Mouse (Mus musculus): Measurements from ENCODE around the gene Itgb4.
A peak's percentile ranks its signal among the peaks of the same experiment; 100 is the strongest.

Itgb4 gene

GRCm38 (mm10) chr11:116028177-116028865 lies 53.8 kb downstream of the Itgb4 start:
- no peak for DNase-seq (ENCODE audit: low spot score)

- DNase-seq (ENCODE audit: low spot score) = no peak
Measured at GRCm38 (mm10) chr11:116029086-116029865, 54.8 kb downstream of the Itgb4 start.

- DNase-seq (ENCODE audit: low spot score) = peak; percentile 100
Measured at GRCm38 (mm10) chr11:116030088-116030897, 55.8 kb downstream of the Itgb4 start, which contains the start of gene Unk. TSS of gene Unk (plus strand) at chr11:116030322.

DNA sequence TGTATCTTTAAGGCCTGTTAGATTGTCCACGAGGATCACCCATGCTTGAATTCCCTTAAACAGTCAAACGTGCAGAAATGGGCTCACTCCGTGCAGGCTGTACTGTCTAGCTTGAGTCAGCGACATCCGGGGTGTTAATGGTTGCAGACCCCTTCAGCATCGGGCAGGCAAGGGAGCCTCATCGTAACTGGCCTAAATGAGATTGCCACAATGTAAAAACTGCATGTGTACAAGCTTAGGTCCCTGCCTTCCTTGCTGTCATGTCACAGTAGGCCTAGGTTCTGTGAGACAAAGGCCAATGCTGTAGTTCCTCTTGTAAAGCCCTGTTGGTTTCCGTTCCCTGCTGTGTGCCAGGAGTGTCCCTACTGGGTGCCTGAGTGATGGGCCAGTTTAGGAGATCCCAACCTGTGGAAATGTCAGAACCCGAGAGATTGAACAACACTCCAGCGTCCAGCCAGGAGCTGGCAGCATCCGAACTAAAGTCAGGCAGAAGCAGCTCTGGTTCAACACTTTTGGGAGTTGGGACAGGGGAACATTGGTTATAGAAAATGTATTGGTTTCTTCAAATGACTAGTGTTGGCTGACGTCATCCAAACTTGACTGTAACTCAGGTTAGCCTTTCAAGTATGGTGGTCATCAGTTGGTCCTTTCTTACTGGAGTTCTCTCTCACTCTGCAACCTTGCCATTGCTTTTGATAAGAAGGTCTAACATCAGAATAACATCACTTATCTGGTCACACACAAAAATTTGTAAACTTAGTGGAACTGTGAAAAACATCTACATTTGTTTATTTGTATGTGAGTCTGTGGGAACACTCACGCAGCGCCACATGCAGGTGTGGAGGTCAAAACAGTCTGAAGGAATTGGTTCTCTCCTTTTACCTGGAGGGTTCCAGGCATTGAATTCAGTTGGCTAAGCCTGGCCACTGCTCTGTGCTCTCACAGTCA lies 56.7 kb downstream of the Itgb4 start:
- DNase-seq (ENCODE audit: low spot score) = peak; percentile 58

DNA sequence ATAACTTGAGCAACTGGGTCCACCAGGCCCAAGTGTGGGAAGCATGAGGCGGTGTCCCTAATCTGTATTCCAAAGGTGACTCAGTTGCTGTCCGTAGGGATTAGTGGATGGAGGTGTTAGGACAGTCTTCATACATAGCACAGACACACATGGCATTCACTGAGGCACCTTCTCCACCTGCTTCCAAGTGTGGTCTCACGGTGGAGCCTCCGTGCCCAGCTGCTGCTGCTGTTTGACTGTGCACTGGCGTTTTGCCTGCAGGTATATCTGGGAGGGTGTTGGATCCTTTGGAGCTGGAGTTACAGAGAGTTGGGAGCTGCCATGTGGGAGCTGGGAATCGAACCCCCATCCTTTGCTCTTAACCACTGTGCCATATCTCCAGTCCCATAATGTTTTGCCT lies 60.1 kb downstream of the Itgb4 start:
- no peak for DNase-seq (ENCODE audit: low spot score)

GRCm38 (mm10) chr11:116036671-116037070 lies 62.2 kb downstream of the Itgb4 start:
- DNase-seq (ENCODE audit: low spot score) = no peak

GRCm38 (mm10) chr11:116037826-116038225 lies 63.3 kb downstream of the Itgb4 start:
- DNase-seq (ENCODE audit: low spot score) = no peak

- no peak for DNase-seq (ENCODE audit: low spot score)
Measured at GRCm38 (mm10) chr11:116040593-116040992, 66.1 kb downstream of the Itgb4 start.

DNA sequence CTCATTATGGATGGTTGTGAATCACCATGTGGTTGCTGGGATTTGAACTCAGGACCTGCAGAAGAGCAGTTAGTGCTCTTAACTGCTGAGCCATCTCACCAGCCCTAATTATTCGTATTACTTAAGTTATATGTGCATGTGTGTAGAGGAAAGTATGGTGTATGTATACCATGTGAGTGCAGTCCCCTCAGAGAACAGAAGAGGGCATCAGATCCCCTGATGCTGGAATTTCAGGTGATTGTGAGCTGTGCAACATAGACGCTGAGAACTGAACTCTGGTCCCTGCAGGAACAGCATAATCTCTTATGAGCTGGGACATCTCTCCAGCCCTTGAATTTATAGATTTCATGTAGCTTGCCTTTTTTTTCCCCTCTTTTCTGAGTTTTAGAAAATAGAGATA lies 67.3 kb downstream of the Itgb4 start:
- no peak for DNase-seq (ENCODE audit: low spot score)

DNA sequence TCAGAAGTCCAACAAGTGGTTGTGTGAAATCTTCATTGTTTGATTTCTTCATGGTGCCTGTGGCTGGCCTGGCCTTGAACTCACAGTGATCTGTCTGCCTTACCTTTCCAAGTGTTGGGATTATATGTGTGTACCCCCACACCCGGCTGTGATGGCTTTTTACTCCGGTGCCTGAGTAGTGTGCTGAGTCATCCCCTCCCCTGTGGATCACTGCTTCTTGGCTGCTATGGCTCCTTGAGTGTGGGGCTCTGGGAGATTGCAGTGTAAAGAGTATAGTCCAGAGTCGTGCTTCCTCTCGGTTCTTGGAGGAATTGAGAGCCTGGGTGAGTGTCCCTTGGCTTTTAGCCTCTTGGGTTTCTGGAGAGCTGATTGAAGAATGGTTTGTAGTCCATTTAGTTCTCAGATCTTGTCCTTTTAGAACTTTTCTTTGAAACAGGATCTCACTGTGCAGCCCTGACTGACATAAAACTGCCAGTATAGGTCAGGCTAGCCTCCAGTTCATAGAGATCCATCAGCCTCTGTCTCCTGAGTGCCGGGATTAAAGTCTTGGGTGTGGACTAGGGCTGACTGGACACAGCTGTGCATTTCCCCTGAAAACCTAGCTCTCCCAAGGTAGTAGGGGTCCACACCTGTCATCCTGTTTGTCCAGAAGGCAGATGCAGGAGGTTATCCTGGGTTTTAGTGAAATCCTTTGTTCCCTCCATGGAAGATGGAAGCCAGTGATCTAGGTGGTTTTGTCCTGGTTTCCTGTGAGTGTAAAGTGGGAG lies 68.0 kb downstream of the Itgb4 start:
- no peak for DNase-seq (ENCODE audit: low spot score)

DNA sequence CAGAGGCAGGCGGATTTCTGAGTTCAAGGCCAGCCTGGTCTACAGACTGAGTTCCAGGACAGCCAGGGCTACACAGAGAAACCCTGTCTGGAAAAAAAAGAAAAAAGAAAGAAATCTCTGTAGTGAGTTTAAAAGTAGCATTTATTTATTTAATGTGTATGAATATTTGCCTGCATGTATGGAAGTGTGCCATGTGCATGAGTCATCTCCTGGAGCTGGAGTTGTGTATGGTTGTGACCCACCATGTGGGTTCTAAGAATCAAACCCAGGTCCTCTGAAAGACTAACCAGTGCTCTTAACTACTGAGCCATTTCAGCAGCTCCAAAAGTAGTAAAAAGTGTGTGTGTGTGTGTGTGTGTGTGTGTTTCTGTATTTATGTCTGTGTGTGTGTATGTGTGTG lies 68.8 kb downstream of the Itgb4 start:
- no peak for DNase-seq (ENCODE audit: low spot score)

DNA sequence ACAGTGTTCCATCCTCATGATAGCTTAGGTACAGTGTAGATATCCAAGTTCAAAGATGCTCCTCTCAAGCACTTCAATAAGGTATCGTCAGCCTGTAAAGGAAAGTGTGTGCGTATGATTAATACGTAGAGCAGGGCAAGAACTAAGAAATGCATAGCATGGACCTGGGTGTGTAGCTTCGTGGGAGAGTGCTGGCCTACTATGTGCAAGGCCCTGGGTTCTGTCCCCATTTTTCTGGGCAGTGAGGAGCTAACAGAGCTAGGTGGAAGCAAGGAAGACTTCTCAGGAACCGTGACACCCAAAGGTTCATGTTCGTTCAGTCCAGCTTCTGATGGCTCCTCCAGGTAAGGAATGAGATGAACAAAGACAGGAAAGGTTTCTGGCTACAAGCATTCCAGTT lies 70.7 kb downstream of the Itgb4 start:
- no peak for DNase-seq (ENCODE audit: low spot score)

DNA sequence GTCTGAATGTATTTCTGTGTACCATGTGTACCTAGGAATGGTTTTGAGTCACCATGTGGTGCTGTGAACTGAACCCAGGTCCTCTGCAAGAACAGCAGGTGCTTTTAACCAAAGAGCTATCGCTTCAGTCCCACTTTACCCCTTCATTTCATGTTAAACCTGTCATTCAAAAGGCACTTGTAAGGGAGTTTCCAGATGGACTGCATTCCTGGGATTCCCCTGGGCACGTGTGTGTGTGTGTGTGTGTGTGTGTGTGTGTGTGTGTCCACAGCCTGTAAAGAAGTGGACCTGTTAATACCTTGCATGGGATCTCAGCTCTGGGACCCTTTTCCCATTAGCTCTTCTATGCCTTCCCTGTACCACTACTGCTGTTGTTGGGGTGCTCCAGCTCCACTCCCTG lies 75.1 kb downstream of the Itgb4 start:
- no peak for DNase-seq (ENCODE audit: low spot score)

- no peak for DNase-seq (ENCODE audit: low spot score)
Measured at GRCm38 (mm10) chr11:116050196-116050595, 75.7 kb downstream of the Itgb4 start.

- DNase-seq (ENCODE audit: low spot score) = no peak
Measured at GRCm38 (mm10) chr11:116053510-116054229, 79.2 kb downstream of the Itgb4 start.

DNA sequence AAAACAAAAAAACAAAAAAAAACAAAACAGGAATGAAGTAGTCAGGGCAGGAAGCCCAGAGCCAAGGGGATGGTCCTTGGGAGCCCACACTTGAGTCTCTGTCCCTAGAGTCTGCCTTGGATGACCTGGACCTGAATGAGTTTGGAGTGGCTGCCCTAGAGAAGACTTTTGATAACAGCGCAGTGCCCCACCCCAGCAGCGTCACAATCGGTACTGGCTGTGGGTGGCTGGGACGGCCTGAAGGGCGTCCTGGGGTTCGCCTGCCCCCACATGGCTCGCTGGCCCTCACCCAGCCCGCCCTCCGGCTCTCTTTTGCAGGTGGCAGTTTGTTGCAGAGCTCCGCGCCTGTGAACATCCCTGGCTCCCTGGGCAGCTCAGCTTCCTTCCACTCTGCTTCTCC lies 81.4 kb downstream of the Itgb4 start:
- no peak for DNase-seq (ENCODE audit: low spot score)

GRCm38 (mm10) chr11:116057237-116057881 lies 82.8 kb downstream of the Itgb4 start:
- DNase-seq (ENCODE audit: low spot score) = no peak
